Mouse (Mus musculus) testis, postnatal 14 days (tissue): ENCODE data around the gene Gm20662.

Experiments used
- DNase-seq: peaks from one replicate; pipeline ENCODE4 v3.0.0; 2021; ENCODE audit warnings: low spot score

Gene Gm20662

GRCm38 (mm10) chr9:108085261-108085660, 89.1 kb downstream of the Gm20662 start:
- no peak for DNase-seq

GRCm38 (mm10) chr9:108090611-108091120, 94.5 kb downstream of the Gm20662 start:
- no peak for DNase-seq

- no peak for DNase-seq
Measured at GRCm38 (mm10) chr9:108093586-108093985, 97.4 kb downstream of the Gm20662 start.

- peak; percentile 92 for DNase-seq
Measured at GRCm38 (mm10) chr9:108094184-108094941, 98.2 kb downstream of the Gm20662 start, which contains the start of gene Apeh. TSS of gene Apeh (minus strand) at chr9:108094606.
